Comparison of ENCODE assay signal across 20 mouse cellular contexts in the genomic region with DNA sequence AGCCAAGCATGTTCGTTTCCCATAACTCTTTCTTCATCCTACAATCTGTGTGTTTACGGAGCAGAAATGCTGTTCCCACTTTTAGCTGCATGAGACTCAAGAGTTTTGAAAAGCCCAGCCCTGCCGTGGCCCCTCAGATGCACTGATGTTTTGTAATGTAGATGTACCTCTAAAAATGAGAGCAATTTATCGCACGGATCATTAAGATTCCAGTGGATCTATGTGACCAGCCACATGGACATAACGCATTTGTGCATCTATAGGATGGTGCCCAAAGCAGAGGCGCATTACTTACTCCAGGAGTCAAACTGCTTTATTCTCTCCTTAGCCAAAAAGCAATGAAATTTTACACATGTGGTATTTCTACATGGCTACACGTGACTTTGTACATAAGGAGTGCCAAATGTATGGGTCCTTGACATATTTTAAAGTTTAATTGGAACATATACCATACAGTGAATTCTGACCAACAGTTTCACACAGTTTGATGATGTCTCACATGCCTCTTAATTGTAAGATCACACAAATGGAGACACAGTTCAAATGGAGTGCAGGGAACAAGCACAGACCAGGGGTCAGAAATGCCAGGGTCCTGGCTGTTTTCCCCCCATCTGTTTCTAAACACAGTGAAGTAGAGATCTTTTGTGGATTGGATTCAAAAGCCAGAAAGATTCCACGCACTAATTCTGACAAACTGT. TPM values are rescaled to one million over a fixed set of nuclear protein-coding genes. Genes with fewer than 3 reads are reported as not detected.
A peak's percentile ranks its signal among the peaks of the same experiment; 100 is the strongest.
DNase-seq lines count a peak whose midpoint lies in the region; ATAC-seq lines count a peak whose summit lies in the region.
"Had no signal": no experiment of that assay in that cellular context is flagged by ENCODE, and none has a peak within 500 bp of the region (broad histone marks: within the 10 kb centered on the region; RNA-seq: fewer than 3 reads in every experiment).

No protein-coding gene starts in this region.

- H3K27ac ChIP-seq in kidney, embryonic 15.5 days, result no peak overlapping the region
- 0 out of 2 replicates have a peak overlapping the region, but pooled peaks have one; percentile 1 for H3K27ac ChIP-seq in forebrain, embryonic 15.5 days (replicated peaks)
- H3K27ac ChIP-seq: limb, embryonic 10.5 days; stomach, postnatal 0 days had no signal

- 0 out of 2 replicates have a peak, but pooled peaks have one; percentile 22 for ATAC-seq in kidney, embryonic 15.5 days (replicated peaks; ENCODE audit: low FRiP score)
- ATAC-seq in forebrain, embryonic 15.5 days (replicated peaks), result peak; percentile 48; the same call in 1 of the 2 replicates
- ATAC-seq: liver, postnatal 0 days had no signal

- no peak overlapping the region for H3K4me3 ChIP-seq in kidney, embryonic 15.5 days (replicated peaks)
- H3K4me3 ChIP-seq in forebrain, embryonic 15.5 days, result no peak overlapping the region
- H3K4me3 ChIP-seq: heart, embryonic 12.5 days; limb, embryonic 10.5 days; megakaryocyte, embryonic 14.5 days had no signal

- DNase-seq in kidney, adult 11 months, result no peak
- DNase-seq in embryo, embryonic 10 days (ENCODE audit: low spot score), result peak; percentile 54
- peak; percentile 44 for DNase-seq in embryo, embryonic 11 days
- no peak for DNase-seq in kidney, adult 18-20 months
- DNase-seq in lung, postnatal 10 days, result no peak
- DNase-seq: adrenal gland, adult 2 months; cerebellum, adult 9-10 months; heart, postnatal 14 days; kidney, adult 8-10 months; kidney, postnatal 36 days; liver, postnatal 0 days; lung, postnatal 14 days; right cerebral cortex, adult 18-20 months; thymus, postnatal 25 days had no signal

- H3K4me2 ChIP-seq in kidney, embryonic 15.5 days, result no peak overlapping the region
- no peak overlapping the region for H3K4me2 ChIP-seq in forebrain, embryonic 15.5 days (replicated peaks)
- H3K4me2 ChIP-seq: heart, embryonic 12.5 days had no signal

- 76% methylated on average over 9 of the region's 9 CpGs for WGBS in kidney, embryonic 15.5 days
- 12% methylated on average over 9 of the region's 9 CpGs for WGBS in forebrain, embryonic 15.5 days

- H3K27me3 ChIP-seq in kidney, embryonic 15.5 days, result no peaks in the 10 kb centered on the region
- no peaks in the 10 kb centered on the region for H3K27me3 ChIP-seq in forebrain, embryonic 15.5 days
- H3K27me3 ChIP-seq: heart, embryonic 12.5 days; megakaryocyte, embryonic 14.5 days had no signal

- H3K9me3 ChIP-seq in kidney, embryonic 15.5 days (replicated peaks), result no peaks in the 10 kb centered on the region
- no peaks in the 10 kb centered on the region for H3K9me3 ChIP-seq in forebrain, embryonic 15.5 days
- H3K9me3 ChIP-seq: heart, embryonic 12.5 days; limb, embryonic 10.5 days had no signal

- no peaks in the 10 kb centered on the region for H3K4me1 ChIP-seq in kidney, embryonic 15.5 days
- peaks cover 9% of the 10 kb centered on the region for H3K4me1 ChIP-seq in forebrain, embryonic 15.5 days
- H3K4me1 ChIP-seq: heart, embryonic 12.5 days; limb, embryonic 10.5 days; megakaryocyte, embryonic 14.5 days had no signal

- H3K36me3 ChIP-seq in kidney, embryonic 15.5 days, result no peaks in the 10 kb centered on the region
- no peaks in the 10 kb centered on the region for H3K36me3 ChIP-seq in forebrain, embryonic 15.5 days
- H3K36me3 ChIP-seq: heart, embryonic 12.5 days; limb, embryonic 10.5 days had no signal

- no peak overlapping the region for H3K9ac ChIP-seq in kidney, embryonic 15.5 days
- H3K9ac ChIP-seq in forebrain, embryonic 15.5 days (replicated peaks), result no peak overlapping the region
- H3K9ac ChIP-seq: heart, embryonic 12.5 days; liver, postnatal 0 days had no signal

RNA-seq across cellular contexts. Expression of a gene that starts 35.9 kb away (rescaled TPM):
- 4.3 and 4.8 TPM in 2 replicates for polyA plus RNA-seq in kidney, embryonic 15.5 days (2015; fragmentation: Nextera tagmentation; extraction: Ambion mirVana)
- polyA plus RNA-seq in forebrain, embryonic 15.5 days (2015; fragmentation: Nextera tagmentation; extraction: Ambion mirVana), result 16.1 and 17.3 TPM in 2 replicates

Comparison
In these comparisons a context has a peak if more than half of its experiments do, and no peak if none do; other contexts are left out.
1. DNase-seq: peak in embryo, embryonic 10 days (single experiment) and embryo, embryonic 11 days (single experiment); none in kidney, adult 11 months (single experiment), kidney, adult 18-20 months (single experiment) and lung, postnatal 10 days (single experiment).